Mouse (Mus musculus): ENCODE results near the gene Cox11.

Cox11 gene

DNA sequence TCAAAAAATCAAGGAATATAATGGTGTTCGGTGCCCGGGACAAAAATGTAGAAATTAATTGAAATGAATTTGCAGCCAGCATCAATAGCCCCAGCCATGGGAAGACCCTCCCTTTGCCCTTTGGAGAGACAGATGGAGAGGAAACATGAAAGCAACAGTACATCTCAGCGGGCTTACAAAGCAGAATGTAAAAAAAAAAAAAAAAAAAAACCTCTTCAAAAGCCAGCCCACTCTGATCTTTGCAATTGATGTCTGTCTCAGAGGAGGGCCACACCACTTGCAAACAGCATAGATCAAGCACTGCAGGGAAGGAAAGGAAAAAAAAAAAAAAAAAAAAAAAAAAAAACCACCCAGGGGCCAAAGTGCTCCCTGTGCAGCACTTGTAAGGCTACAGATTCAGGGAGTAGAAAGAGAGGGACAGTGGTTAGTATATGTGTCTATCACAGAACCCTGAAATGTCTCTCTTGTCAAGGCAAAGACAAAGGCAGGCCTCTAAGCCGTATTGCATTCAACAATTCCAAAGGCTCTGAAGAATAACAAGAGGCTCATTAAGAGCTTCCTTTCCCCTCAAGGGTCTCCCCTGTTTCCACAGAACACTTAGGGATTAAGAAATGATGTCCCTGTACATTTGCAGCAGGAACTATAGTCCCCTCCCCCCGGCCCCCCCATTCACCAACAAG lies 25.8 kb downstream of the Cox11 start:
- in situ Hi-C loops (cut with MboI, MseI): no loop called here

DNA sequence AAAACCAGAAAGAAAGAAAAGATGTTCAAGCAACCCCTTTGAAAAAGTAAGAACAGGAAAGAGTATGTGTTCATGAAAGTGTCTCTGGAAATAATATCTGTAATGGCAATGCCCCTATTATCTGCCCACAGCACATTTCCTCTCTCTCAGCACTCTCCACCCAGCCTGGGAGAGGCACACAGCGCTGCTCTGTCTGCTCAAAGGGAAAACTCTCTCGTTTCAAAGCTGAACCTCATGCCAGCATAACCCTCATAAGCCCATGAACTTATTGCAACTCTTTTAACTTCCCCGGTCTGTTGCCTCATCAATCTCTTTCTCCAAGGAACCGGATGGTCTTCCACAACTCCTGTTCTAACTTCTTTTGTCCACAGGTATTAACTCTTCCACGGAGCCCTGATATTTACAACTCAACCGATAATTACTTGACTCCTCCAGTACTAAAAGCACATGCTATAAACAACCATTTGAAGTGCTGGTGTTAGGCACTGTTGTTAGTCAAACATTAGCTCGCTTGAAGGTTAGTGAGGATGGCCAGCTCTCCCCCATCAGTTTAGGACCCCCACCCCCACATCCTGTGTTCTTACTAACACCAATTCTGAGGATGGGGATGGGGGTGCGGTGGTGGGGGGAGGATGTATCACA lies 26.5 kb downstream of the Cox11 start:
- in situ Hi-C loops (cut with MboI, MseI): no loop called here

DNA sequence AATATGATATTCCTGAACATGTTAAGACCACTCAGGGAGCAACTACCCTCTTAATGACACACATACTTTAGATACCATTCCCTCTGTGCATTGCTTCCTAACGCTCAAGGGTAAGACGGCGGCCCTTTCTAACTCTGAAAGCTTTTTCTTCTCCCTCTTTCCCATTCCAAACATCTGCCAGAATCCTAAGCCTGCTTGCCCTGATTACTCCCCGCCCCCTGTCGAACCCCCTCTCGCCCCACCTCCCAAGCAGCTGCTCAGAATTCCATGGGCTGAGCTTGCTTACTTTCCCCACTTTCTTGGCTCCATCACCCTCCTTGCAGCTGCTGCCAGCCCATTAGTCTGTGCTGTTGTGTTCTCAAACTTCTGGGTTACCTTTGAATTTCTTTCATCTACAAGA lies 27.2 kb downstream of the Cox11 start:
- in situ Hi-C loops (cut with MboI, MseI): no loop called here

DNA sequence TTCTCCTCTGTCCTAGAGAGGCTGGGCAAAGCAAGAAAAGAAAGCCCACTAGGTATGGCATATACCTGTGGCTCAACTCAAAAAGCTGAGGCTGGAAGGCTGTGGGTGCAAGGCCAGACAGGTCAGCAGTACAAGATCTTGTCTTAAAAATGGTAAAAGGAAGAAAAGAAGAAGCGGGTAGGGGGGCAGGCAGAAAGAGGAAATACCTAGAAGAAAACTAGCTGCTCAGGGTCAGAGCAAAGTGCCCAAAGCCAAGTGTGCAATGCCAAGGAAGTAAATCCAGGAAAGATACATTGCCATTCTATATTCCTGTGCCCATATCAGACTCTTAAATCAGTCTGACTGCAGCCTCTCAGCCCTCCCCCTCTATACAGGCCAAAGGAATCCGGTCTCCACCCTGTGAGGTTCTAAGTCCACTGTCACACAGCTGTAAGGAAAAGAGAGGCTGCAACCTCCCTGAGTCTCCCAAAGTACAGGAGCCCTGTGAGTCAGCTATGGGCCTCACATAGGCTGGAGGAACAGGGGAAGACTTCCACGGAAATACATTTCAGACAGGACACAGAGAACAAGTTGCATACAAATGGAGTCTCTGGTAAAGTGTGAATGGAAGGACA lies 28.3 kb downstream of the Cox11 start:
- in situ Hi-C loops (cut with MboI, MseI): no loop called here

DNA sequence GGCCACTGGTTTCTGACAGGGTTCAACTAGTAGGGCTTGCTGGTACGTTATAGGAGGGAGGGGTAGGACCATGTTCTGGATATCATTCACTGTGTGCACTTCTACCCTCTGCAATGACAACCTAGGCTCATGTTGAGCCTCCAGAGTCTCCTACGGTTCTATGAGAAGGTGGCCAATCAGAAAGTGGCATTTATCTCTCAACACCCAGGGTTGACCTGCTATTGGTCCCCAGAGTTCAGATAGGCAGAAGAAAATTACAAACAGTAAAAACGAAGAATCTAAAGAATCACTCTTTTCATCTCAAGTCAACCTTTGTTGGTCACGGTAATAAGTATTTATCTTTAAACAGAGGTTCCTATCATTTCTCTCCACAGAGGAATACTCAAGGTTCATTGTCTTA lies 28.9 kb downstream of the Cox11 start:
- in situ Hi-C loops (cut with MboI, MseI): no loop called here

DNA sequence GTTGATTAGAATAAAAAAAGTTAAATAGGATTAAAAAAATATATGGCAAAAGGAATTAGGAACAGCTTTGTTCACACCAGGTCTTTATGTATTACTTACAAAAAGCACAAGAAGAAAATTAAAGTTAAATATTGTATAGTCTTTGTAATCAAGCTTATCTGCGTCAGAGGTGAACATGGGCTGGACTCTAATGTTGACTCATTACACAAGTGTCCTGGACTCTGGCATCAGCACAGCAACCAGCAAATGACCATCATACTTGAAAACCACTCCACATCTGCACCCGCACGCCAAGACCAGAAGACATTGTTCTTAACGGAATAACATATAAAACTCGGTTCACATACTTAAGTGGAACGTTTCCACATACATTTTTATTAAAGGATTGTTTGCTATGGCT lies 29.4 kb downstream of the Cox11 start:
- in situ Hi-C loops (cut with MboI, MseI): no loop called here

DNA sequence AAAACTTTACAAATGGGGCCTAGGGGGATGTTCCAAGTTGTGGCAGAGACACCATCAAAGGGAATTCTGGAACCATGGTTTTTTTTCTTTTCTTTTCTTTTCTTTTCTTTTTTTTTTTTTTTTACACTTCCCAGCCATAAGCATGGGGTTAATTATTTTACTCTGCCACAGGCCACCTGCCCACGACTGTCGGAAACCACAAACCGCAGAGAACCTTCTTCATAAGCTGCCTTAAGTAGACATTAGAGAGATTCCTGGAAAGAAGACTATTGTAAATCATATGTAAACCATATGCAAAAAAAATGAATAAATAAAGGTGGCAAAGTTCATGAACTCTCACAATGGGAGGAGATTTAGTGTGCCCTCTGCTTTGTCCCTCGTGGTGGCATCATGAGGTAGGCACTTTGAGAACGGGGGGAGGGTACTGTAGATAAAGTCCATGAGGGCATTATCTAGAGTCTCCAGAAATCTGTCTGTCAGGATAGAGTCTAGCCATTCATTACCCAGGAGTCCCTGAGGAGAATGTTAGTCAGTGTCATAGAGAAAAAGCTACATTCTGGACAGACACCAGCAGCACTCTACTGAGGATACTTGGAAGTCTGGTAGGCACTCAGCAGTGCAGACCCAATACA lies 37.6 kb downstream of the Cox11 start:
- in situ Hi-C loops (cut with MboI, MseI): no loop called here

DNA sequence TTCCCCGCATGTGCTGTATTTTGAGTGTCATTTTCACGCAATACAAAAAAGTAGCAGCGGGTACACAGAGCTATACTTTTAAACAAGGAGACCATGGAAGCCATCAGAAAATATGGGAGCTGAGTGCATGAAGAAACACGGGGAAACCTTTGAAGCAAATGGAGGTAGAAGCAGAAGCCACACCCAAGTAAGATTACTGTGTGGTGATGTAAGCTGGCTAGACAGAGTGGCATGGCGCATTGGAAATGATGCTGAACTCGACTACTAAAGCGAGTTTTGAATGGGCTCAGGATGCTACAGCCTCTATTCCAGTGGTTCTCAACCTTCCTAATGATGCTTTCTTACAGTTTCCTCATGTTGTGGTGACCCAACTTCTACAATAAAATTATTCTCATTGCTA lies 39.1 kb downstream of the Cox11 start:
- in situ Hi-C loops (cut with MboI, MseI): no loop called here

DNA sequence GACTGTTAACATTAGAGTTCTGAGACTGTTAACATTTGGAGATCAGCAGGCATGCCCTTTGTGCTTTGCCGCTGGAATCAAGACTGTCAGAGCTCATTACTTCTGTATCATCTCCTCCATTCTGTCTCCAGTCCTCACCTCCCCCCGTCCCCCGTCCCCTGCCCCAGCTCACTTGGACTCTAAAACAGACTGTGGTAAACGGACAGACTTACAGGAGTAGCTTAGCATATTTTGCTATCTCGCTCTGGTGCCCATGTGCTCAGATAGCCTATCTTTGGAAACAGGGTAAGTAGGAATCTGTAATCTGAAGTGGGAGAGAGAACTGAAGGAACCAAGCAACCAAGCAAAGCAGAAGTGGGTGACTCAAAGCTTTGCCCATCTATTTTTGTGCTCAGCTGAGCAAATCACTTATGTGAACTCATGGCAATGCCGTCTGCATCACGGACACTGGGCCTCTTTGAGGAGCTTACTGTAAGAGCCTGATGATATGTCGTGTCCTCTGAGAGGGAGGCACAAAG lies 39.9 kb downstream of the Cox11 start:
- in situ Hi-C loops (cut with MboI, MseI): no loop called here

DNA sequence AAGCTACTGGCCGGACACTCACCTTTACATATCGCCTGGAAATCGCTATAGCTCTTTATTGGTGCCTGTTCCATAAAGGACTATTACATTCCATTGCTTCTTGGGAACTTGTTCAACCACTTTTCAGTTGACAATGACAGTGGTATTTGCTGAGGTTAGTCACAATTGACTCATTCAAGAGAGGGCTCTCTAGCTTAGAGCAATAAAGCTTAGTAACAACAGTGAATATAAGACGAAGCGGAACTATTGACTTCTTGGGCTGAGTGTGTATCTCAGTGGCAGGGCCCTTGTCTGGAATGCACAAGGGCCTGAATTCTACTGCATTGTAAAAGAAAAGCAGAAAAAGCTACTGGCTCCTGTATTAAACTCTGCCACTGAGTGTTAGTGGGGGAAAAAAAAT lies 40.6 kb downstream of the Cox11 start:
- in situ Hi-C loops (cut with MboI, MseI): no loop called here

DNA sequence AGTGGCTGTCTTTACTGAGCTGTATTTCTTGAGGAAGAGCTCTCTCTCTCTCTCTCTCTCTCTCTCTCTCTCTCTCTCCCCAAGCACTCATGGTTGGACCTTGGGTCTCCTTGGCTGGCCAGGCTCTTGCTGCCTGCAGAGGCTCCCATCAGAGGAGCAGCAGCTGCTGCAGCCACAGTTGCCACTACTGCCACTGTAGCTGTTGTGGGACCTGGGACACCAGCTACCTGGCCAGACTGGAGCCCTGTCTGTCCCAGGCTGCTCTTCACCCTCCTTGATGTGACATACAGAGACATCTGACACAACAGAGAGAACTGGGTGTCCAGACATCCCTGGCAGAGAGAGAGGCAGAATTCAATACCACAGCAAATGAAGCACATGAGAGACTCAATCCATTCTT lies 43.2 kb downstream of the Cox11 start:
- in situ Hi-C loops (cut with MboI, MseI): no loop called here

DNA sequence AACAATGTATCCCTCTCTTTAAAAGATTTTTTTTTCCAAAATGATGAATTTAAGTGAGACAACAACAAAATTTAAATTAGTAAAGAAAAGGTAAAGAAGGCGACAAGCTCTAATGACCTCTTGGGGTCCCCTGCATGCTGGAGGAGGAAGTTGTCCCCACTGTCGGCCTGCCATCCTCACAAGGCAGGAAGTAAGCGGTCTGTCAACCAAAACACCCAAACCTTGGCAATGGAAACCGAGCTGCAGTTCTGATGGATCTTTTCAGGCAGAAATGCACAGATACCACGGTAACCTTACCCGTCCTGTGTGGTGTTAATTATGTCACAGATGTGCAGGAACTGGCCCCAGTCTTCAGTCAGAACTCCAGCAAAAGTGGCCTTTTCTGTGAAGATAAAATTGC lies 46.8 kb downstream of the Cox11 start:
- in situ Hi-C loops (cut with MboI, MseI): no loop called here

DNA sequence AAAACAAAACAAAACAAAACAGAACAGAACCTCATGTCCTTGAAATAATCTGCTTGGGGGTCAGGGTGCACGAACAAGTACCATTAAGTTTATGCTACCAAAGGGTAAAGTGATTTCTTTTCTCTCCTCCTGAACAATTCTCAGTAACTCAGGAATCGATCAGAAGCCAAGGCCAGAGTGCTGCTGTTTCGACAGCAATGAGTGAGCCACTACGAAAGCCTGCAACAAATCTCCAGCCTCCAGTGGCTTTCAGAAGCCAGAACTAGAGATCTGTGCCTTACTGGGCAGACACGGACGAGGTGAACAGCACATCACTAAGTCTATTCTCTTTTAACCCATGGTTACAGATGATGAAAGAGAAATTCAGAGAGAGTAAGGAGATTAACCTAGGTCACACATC lies 47.2 kb downstream of the Cox11 start:
- in situ Hi-C loops (cut with MboI, MseI): no loop called here

DNA sequence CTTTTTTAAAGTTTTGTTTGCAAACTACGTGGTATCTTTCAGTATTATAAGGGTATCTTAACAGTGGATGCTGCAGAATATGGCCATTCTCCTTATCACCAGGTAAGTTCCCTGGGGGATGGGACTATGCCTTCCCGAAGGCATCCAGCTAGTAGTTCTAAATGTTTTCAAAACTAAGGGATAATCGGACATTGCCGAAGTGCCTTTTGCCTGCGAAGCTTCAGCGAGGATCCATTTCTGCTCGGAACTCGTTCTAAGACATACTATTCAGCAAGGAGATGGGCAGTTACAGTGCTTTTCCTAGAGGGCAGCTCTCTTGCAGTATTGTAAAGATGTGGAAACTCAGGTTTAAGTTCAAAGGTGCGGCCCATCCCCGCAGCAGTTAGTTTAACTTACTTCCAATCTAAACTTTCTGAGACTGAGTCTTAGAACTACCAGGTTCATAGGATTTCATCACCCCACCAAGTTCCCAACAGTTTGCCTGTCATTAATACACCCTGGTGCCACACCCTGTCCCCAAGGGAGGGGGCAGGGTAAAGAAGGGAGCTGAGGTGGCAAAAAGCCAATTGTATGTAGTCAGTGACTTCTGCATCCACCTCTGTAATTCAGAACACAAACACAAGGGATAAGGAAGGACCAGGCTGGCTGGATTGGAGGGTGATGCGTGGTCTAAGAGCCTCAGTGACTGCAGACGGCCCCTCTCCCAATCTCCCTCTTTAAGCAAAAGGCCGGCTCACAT lies 48.5 kb downstream of the Cox11 start:
- in situ Hi-C loops (cut with MboI, MseI): no loop called here

DNA sequence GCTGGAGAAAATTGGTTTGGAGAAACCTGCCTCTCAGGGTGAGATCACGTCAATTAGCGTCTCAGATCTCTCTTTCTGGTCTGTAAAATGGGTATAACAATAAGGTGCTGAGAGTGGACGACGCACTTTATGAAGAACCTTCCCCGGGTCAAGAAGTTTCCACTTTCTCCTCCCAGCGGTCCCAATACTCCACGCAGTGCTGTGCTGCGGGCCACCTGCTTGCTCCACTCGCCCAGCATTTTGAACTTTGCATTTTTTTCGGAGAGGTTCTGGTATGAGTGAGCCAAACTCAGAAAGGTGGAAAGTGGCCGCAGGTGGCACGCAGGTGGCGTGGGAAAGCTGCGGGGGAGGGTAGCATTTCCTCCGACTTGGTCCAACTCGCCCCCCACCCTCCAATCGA lies 49.1 kb downstream of the Cox11 start:
- in situ Hi-C loops (cut with MboI, MseI): no loop called here

DNA sequence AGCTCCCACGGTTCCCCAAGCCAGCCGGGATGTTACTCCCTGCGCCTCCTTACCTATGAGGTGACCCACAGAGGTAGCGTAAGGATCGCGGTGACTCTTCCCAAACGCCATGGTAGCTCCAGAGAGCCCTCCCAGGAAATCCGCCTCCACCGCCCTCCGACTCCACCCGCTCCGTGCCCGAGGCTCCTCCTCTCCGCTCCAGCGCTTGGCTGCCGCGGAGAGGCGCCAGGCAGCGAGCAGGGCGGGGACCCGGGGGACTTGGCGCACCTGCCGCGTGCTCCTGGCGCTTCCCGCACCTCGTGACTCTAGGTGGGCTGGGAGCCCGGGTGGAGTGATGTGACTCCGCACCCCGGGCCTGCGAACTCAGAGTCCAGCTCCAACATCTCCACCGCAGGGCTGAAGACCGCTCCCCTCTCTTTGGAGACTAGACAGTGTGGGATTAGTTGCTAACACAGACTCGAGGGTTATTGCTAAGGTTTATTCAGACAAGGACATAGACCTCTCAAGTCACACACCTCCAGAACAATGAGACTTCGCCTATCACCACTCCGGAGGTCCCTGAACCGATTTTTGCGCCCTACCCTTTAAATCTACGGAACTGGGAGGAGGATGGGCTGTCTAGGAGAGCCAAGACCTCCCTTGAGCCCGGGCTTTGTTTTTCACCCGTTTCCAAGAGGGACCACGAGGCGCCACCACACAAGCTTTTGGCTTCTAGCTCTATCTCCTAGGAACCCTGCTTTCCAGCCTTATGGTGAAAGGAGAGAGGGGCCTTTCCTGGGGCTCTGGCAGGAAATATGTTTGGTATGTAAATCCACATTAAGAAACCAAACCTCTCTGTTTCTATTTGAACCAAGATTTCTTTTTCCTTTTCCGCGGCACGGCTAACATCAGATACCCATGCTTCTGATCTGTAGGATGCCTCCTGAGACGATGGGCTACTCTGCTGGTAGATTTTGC lies 49.8 kb downstream of the Cox11 start, which contains the start of gene Tom1l1:
Tom1l1 (minus strand) TSS at position 907 of the 957 bp plus-strand sequence.
- in situ Hi-C loops (cut with MboI, MseI): no loop called here

DNA sequence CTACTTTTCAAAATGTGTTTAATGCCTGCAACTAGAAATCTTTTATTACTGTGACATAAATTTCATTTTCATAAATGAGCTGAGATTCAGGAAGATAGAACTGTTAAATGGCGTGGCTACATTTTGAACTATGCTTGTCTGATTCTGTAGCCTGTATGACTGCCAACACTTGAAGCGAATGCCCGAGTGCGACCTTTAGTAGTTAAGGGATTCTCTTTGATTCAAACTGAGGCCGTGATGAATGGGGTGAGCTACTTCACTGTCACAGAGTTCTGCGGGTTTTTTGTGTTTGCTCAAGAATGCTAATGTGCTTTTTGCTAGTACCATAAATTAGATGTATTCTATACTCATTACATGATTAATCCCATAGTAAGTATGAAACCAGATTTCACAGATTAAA lies 52.4 kb downstream of the Cox11 start:
- in situ Hi-C loops (cut with MboI, MseI): no loop called here

DNA sequence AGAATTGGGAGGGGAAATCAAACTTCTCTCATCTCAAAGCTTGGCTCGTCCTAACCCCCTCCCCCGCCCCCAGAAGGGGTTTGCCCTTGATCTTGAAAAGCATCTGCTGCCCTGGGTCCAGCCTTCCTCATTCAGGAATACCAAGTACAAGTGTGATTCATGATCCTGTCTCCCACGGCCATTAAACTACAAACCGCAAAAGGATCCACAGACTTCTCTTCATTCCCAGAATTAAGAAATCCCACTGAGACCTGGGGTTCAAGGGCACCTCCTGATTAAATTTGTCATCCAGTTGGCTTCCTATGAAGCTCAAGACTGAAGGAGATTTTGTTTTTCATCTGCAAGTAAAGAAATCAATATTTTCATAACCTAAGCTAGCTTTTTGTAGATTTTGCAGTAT lies 56.2 kb downstream of the Cox11 start:
- in situ Hi-C loops (cut with MboI, MseI): no loop called here
